Mouse (Mus musculus): ENCODE measurements at regions not wholly inside any gene's neighbourhood (a gene's known extent, or its start where the extent isn't known, plus 50 kb on each side); places are given as distances from the start of the nearest gene placed in this dataset.

DNA sequence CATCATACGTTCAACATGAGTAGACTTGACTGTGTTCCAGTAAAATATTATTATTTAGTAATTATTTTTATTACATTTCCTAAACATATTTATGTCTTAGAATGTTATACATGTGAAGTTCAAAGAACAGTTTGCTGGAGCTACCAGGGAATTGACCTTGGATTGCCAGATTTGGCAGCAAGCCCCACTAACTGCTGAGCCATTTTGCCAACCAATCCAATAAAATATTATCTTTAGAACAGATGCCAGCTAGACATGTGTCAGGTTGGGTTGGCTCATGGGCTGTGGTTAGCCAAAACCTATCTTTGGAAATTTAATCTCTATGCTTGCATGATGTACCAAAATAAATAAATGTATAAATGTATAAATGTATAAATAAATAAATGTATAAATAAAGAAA lies 265.3 kb upstream of the Pbx1 start:
- no peaks in the 10 kb centered on the region for H3K9me3 ChIP-seq (replicated peaks; ENCODE audit: control insufficient read depth, low read length, poor library complexity, severe bottlenecking)
- 89% methylated on average over 1 of the region's 1 CpGs for WGBS
- H3K4me1 ChIP-seq (ENCODE audit: control insufficient read depth, insufficient read depth, low read length) = no peaks in the 10 kb centered on the region
- H3K4me2 ChIP-seq (ENCODE audit: low read length) = no peak overlapping the region
- H3K36me3 ChIP-seq (ENCODE audit: control insufficient read depth, insufficient read depth, low read length) = no peaks in the 10 kb centered on the region
- no peaks in the 10 kb centered on the region for H3K27me3 ChIP-seq (ENCODE audit: control insufficient read depth, insufficient read depth, low read depth, low read length)
- ATAC-seq = no peak
- H3K9ac ChIP-seq (ENCODE audit: low read depth, low read length) = no peak overlapping the region
- no peak overlapping the region for H3K4me3 ChIP-seq (ENCODE audit: low read depth, low read length)
- H3K27ac ChIP-seq (ENCODE audit: low read length) = no peak overlapping the region

DNA sequence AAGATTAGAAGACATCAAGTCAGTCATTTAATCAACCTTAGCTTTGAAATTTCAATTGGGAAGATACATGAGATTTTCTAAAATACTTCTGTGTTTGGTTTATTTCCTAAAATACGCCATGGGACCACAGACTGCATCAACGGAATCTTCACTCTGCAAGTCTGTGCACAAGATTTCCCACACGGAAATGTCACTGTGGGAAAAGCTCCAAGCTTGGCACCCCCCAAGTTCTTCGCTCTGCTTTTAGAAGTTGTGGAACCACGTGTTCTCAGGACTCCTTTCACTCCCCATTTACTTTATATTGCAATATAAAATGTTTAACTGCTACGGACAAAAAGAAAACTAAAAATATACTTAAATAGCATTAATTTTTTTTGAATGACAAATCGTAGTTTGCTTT lies 254.8 kb upstream of the Pbx1 start:
- no peak for ATAC-seq
- Histone ChIP-seq H3K9ac (ENCODE audit: low read depth, low read length) (no peak overlapping the region), H3K36me3 (ENCODE audit: control insufficient read depth, insufficient read depth, low read length) (no peaks in the 10 kb centered on the region), H3K27ac (ENCODE audit: low read length) (no peak overlapping the region), H3K27me3 (ENCODE audit: control insufficient read depth, insufficient read depth, low read depth, low read length) (no peaks in the 10 kb centered on the region), H3K9me3 (replicated peaks; ENCODE audit: control insufficient read depth, low read length, poor library complexity, severe bottlenecking) (no peaks in the 10 kb centered on the region), H3K4me1 (ENCODE audit: control insufficient read depth, insufficient read depth, low read length) (peaks cover 4% of the 10 kb centered on the region), H3K4me2 (ENCODE audit: low read length) (no peak overlapping the region), H3K4me3 (ENCODE audit: low read depth, low read length) (no peak overlapping the region)
- WGBS = 89% methylated on average over 7 of the region's 7 CpGs

DNA sequence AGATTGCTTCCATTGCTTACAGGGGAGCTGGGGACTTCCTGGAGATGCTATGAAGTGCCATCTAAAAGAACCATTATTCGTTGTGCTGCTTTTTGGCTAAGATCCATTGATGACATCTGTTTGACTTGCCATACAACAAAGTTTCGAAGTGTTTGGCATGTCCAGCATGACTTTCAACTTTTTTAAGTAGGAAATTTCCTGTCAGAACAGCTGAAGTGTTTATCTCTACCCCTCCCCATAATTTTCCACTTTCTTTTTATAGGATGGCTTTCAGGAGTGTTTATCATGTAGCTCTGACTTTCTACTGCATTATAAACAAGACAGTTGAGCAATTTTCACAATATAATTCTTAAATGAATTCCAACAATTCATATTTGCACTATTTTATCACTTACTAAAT lies 253.1 kb upstream of the Pbx1 start:
- Histone ChIP-seq H3K36me3 (ENCODE audit: control insufficient read depth, insufficient read depth, low read length) (no peaks in the 10 kb centered on the region), H3K27ac (ENCODE audit: low read length) (no peak overlapping the region), H3K9ac (ENCODE audit: low read depth, low read length) (no peak overlapping the region), H3K4me2 (ENCODE audit: low read length) (no peak overlapping the region), H3K4me1 (ENCODE audit: control insufficient read depth, insufficient read depth, low read length) (peaks cover 9% of the 10 kb centered on the region), H3K27me3 (ENCODE audit: control insufficient read depth, insufficient read depth, low read depth, low read length) (no peaks in the 10 kb centered on the region), H3K9me3 (replicated peaks; ENCODE audit: control insufficient read depth, low read length, poor library complexity, severe bottlenecking) (no peaks in the 10 kb centered on the region), H3K4me3 (ENCODE audit: low read depth, low read length) (no peak overlapping the region)
- ATAC-seq = no peak
- WGBS = 82% methylated on average over 2 of the region's 2 CpGs

DNA sequence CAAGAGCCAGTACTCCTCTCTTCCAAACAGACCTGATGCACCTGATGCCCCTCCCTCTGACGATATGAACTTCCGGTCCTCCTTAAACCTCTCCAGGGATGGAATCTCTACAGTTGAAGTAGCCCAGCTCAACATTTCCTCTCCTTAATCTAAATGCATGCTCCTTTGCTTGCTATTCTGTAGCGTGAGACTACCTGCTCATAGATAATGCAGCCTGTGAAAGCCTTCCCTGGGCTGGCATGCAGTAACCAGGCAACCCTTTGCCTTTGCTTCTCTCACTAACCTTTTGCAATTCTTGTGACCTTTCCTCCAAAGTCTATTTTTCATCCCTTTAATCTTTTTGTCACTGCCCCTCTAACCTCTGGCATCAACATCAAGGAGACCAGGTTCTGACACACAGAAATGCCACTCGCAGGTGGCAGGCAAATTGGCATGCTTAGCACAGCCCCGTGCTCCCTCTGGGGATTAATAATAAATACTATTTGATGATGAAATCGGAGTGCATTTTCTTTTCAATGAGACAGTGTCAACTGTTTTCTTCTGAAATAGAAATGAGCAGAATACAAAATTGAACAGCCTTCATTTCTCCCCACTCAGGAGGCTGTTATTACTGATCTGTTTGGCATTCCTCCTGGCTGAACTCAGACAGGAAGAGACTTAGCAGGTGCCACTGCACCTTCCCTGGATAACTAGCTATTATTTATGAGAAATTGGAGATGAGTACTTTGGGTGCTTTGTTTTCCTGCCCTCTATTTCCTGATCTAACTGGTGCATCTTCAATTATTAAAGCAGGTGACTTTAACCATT lies 249.8 kb upstream of the Pbx1 start:
- peak overlapping the region; percentile 67 for H3K27ac ChIP-seq (ENCODE audit: low read length)

DNA sequence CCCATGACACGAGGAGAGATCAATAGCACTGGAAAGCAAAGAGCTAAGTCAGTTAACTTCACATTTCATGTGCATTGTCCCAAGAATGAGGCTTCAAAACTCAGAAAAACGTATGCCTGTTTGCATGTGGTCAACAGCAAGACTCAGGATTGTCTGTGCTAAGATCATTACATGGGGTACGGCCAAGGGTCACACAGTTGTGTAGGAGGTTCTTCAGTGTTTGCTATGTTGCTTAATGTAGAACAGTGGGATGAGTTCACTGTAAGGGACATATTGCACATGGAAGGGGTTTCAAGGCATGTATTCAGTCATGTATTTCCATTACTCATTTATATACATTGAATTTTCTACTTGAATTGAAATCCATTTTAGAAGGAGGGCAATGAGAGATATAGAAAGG lies 248.6 kb upstream of the Pbx1 start:
- no peaks in the 10 kb centered on the region; the same call in 1 of the 2 replicates for H3K27me3 ChIP-seq (ENCODE audit: control insufficient read depth, insufficient read depth, low read depth, low read length)
- H3K4me3 ChIP-seq (ENCODE audit: low read depth, low read length) = no peak overlapping the region
- peaks cover 14% of the 10 kb centered on the region for H3K4me1 ChIP-seq (ENCODE audit: control insufficient read depth, insufficient read depth, low read length)
- 87% methylated on average over 3 of the region's 3 CpGs for WGBS
- no peak overlapping the region for H3K9ac ChIP-seq (ENCODE audit: low read depth, low read length)
- H3K27ac ChIP-seq (ENCODE audit: low read length) = no peak overlapping the region
- no peak for ATAC-seq
- H3K4me2 ChIP-seq (ENCODE audit: low read length) = no peak overlapping the region
- no peaks in the 10 kb centered on the region for H3K36me3 ChIP-seq (ENCODE audit: control insufficient read depth, insufficient read depth, low read length)
- no peaks in the 10 kb centered on the region for H3K9me3 ChIP-seq (replicated peaks; ENCODE audit: control insufficient read depth, low read length, poor library complexity, severe bottlenecking)

More for the DNA sequence above, 249.8 kb upstream of the Pbx1 start:
- Histone ChIP-seq H3K9me3 (replicated peaks; ENCODE audit: control insufficient read depth, low read length, poor library complexity, severe bottlenecking) (no peaks in the 10 kb centered on the region), H3K4me2 (ENCODE audit: low read length) (peak overlapping the region; percentile 26; the same call in 1 of the 2 replicates), H3K4me1 (ENCODE audit: control insufficient read depth, insufficient read depth, low read length) (peaks cover 12% of the 10 kb centered on the region), H3K4me3 (ENCODE audit: low read depth, low read length) (no peak overlapping the region), H3K27me3 (ENCODE audit: control insufficient read depth, insufficient read depth, low read depth, low read length) (no peaks in the 10 kb centered on the region; the same call in 1 of the 2 replicates), H3K36me3 (ENCODE audit: control insufficient read depth, insufficient read depth, low read length) (no peaks in the 10 kb centered on the region), H3K9ac (ENCODE audit: low read depth, low read length) (no peak overlapping the region)
- peak; percentile 74 for ATAC-seq
- WGBS = 41% methylated on average over 6 of the region's 6 CpGs

DNA sequence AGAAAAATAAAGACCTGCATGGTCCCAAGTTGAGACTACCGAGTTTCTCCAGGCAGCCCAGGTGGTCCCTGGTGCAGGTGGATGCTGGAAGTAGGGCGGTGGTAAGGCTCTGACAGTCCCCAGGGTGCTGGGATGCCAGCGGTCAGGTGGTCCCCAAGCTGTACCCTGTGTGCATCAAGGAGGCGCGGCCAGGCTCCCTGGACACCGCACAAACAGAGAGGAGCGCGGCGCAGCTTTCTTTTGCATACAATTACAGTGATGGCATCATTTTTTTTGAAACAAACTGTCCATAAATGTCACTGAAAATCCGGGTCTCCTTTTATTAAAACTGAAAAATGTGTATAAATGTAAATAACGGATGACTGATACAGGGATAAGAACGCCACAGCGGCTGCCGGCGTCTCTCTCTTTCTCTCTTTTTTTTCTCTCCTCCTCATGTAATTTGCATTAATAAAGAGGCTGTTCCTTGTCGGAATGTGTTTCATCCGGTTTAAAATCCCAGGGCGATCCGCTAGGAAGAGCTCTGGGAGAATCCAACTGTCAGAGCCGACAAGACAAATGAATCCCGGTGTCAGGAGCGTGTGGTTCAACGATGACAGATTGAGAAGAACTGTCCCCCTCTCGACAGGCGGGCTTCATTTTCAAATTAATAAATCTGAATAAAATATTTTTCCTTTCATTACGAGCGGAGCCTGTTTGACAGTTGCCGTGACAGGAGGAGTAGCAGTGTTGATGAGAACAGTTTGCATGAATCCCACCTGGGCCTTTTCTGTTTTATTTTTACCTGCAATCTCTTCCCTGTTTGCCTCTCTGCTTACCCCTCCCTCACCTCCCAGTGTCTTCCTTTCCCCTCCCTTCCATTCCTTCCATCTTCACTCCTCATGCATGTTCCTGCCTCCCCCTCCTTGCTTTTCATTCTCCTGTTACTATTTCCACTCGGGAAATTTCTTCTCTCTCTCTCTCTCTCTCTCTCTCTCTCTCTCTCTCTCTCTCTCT lies 244.6 kb upstream of the Pbx1 start:
- Histone ChIP-seq H3K4me1 (ENCODE audit: control insufficient read depth, insufficient read depth, low read length) (peaks cover 17% of the 10 kb centered on the region), H3K4me2 (ENCODE audit: low read length) (peak overlapping the region; percentile 50), H3K36me3 (ENCODE audit: control insufficient read depth, insufficient read depth, low read length) (no peaks in the 10 kb centered on the region), H3K9me3 (replicated peaks; ENCODE audit: control insufficient read depth, low read length, poor library complexity, severe bottlenecking) (no peaks in the 10 kb centered on the region), H3K27me3 (ENCODE audit: control insufficient read depth, insufficient read depth, low read depth, low read length) (no peaks in the 10 kb centered on the region; the same call in 1 of the 2 replicates), H3K4me3 (ENCODE audit: low read depth, low read length) (peak overlapping the region; percentile 23), H3K9ac (ENCODE audit: low read depth, low read length) (peak overlapping the region; percentile 12), H3K27ac (ENCODE audit: low read length) (peak overlapping the region; percentile 73)
- ATAC-seq = peak; percentile 90
- WGBS = 17% methylated on average over 29 of the region's 29 CpGs

DNA sequence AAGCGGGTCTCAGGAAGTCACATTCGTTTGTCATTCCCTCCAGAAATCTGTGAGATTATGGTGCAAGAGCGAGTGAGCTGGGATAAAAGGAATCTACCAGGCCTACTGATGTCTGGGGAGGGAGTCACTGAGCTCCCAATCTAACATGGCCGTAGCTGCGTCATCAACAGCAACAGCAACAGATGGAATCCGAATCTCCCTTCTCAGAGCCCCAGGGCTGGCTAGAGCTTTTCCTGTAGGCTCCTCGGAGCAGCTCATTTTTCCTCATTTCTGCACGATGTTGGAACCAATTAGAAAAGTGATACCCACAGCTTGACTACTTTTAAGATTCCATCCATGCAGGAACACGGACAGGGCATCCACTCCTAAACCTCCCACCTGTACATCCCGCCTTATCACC lies 243.7 kb upstream of the Pbx1 start:
- no peak overlapping the region for H3K9ac ChIP-seq (ENCODE audit: low read depth, low read length)
- 0 out of 2 replicates have a peak, but pooled peaks have one; percentile 11 for ATAC-seq
- peak overlapping the region; percentile 73 for H3K27ac ChIP-seq (ENCODE audit: low read length)
- 60% methylated on average over 10 of the region's 10 CpGs for WGBS
- no peaks in the 10 kb centered on the region for H3K36me3 ChIP-seq (ENCODE audit: control insufficient read depth, insufficient read depth, low read length)
- H3K4me2 ChIP-seq (ENCODE audit: low read length) = no peak overlapping the region; the same call in 1 of the 2 replicates
- H3K27me3 ChIP-seq (ENCODE audit: control insufficient read depth, insufficient read depth, low read depth, low read length) = no peaks in the 10 kb centered on the region; the same call in 1 of the 2 replicates
- H3K4me3 ChIP-seq (ENCODE audit: low read depth, low read length) = no peak overlapping the region
- peaks cover 12% of the 10 kb centered on the region for H3K4me1 ChIP-seq (ENCODE audit: control insufficient read depth, insufficient read depth, low read length)
- no peaks in the 10 kb centered on the region for H3K9me3 ChIP-seq (replicated peaks; ENCODE audit: control insufficient read depth, low read length, poor library complexity, severe bottlenecking)

DNA sequence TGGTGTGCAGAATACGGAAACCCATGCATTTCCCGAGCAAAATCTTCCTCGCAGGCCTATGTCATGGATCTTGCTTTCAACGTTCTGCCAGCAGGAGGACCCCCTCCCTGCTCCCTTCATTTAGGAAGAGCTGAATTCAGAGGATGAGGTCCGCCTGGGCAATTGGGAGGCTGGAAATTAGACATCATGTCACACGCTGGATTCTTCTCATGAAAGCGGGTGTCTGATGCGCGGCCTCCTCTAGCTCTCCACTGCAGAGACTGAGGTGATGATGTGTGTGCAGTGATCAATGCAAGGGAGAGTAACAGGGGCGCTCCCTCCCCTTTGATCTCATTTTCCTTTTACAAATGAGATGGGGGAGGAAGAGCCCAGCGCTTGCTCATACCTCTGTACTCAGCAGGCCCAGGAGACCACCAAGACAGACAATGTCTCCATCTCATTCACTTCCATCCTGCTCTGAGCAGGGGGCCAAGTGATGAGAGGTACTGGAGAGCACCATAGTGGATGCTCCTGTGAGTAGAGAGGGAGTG lies 230.8 kb upstream of the Pbx1 start:
- Histone ChIP-seq H3K4me1 (ENCODE audit: control insufficient read depth, insufficient read depth, low read length) (peaks cover 9% of the 10 kb centered on the region), H3K36me3 (ENCODE audit: control insufficient read depth, insufficient read depth, low read length) (no peaks in the 10 kb centered on the region), H3K9me3 (replicated peaks; ENCODE audit: control insufficient read depth, low read length, poor library complexity, severe bottlenecking) (no peaks in the 10 kb centered on the region), H3K4me2 (ENCODE audit: low read length) (peak overlapping the region; percentile 19; the same call in 1 of the 2 replicates), H3K9ac (ENCODE audit: low read depth, low read length) (peak overlapping the region; percentile 24), H3K4me3 (ENCODE audit: low read depth, low read length) (no peak overlapping the region), H3K27me3 (ENCODE audit: control insufficient read depth, insufficient read depth, low read depth, low read length) (no peaks in the 10 kb centered on the region), H3K27ac (ENCODE audit: low read length) (peak overlapping the region; percentile 57)
- 15% methylated on average over 11 of the region's 11 CpGs for WGBS
- peak; percentile 85 for ATAC-seq

Data from midbrain, embryonic 16.5 days (tissue).